Mouse (Mus musculus): Measurements from ENCODE around the gene Olfml3. TPM values are rescaled to one million over a fixed set of nuclear protein-coding genes. Genes with fewer than 3 reads are reported as not detected.

Gene Olfml3
- 7.3 and 8.7 TPM in 2 replicates for polyA plus RNA-seq (2015; fragmentation: Nextera tagmentation; extraction: Ambion mirVana)

- Histone ChIP-seq H3K27me3 (no peaks in the 10 kb centered on the region), H3K27ac (peak within 1 kb of the TSS; percentile 82), H3K4me3 (peak within 1 kb of the TSS; percentile 18; the same call in 1 of the 2 replicates), H3K9me3 (no peaks in the 10 kb centered on the region), H3K4me2 (peak within 1 kb of the TSS; percentile 52), H3K36me3 (peaks cover 9% of the 10 kb centered on the region), H3K9ac (peak within 1 kb of the TSS; percentile 16; the same call in 1 of the 2 replicates), H3K4me1 (replicated peaks) (peaks cover 58% of the 10 kb centered on the region)
- ATAC-seq (ENCODE audit: low FRiP score) = peak; percentile 69
- under 1% methylated on average over 18 of the region's 18 CpGs for WGBS
These were observed at the start of gene Olfml3 for GRCm38 (mm10) chr3:103737778-103738571. TSS of gene Olfml3 (minus strand) at chr3:103738001.

GRCm38 (mm10) chr3:103787225-103787624 is 49.4 kb upstream of the Olfml3 start:
- WGBS = 69% methylated on average over 7 of the region's 7 CpGs
- H3K27ac ChIP-seq = no peak overlapping the region
- no peaks in the 10 kb centered on the region for H3K9me3 ChIP-seq
- H3K9ac ChIP-seq = no peak overlapping the region
- peaks cover 30% of the 10 kb centered on the region for H3K4me1 ChIP-seq (replicated peaks)
- no peak overlapping the region for H3K4me2 ChIP-seq
- no peaks in the 10 kb centered on the region for H3K27me3 ChIP-seq
- H3K36me3 ChIP-seq = no peaks in the 10 kb centered on the region
- ATAC-seq (ENCODE audit: low FRiP score) = no peak
- H3K4me3 ChIP-seq = no peak overlapping the region

GRCm38 (mm10) chr3:103782844-103783609 is 45.2 kb upstream of the Olfml3 start:
- Histone ChIP-seq H3K4me3 (no peak overlapping the region), H3K4me1 (replicated peaks) (peaks cover 6% of the 10 kb centered on the region; the same call in 1 of the 2 replicates), H3K27me3 (no peaks in the 10 kb centered on the region), H3K4me2 (no peak overlapping the region), H3K9ac (no peak overlapping the region), H3K9me3 (no peaks in the 10 kb centered on the region), H3K36me3 (peaks cover 1% of the 10 kb centered on the region; the same call in 1 of the 2 replicates), H3K27ac (no peak overlapping the region)
- WGBS = 87% methylated on average over 4 of the region's 4 CpGs
- no peak for ATAC-seq (ENCODE audit: low FRiP score)

GRCm38 (mm10) chr3:103780777-103781176 is 43.0 kb upstream of the Olfml3 start:
- Histone ChIP-seq H3K36me3 (peaks cover 14% of the 10 kb centered on the region), H3K27ac (no peak overlapping the region), H3K9ac (no peak overlapping the region), H3K4me1 (replicated peaks) (no peaks in the 10 kb centered on the region), H3K4me3 (no peak overlapping the region), H3K27me3 (no peaks in the 10 kb centered on the region), H3K9me3 (no peaks in the 10 kb centered on the region), H3K4me2 (no peak overlapping the region)
- ATAC-seq (ENCODE audit: low FRiP score) = no peak
- 87% methylated on average over 5 of the region's 5 CpGs for WGBS

- Histone ChIP-seq H3K27me3 (no peaks in the 10 kb centered on the region), H3K4me3 (no peak overlapping the region), H3K27ac (peak overlapping the region; percentile 5; the same call in 1 of the 2 replicates), H3K9ac (no peak overlapping the region), H3K4me1 (replicated peaks) (no peaks in the 10 kb centered on the region), H3K36me3 (peaks cover 18% of the 10 kb centered on the region), H3K9me3 (no peaks in the 10 kb centered on the region), H3K4me2 (no peak overlapping the region)
- ATAC-seq (ENCODE audit: low FRiP score) = no peak
- WGBS = 97% methylated on average over 3 of the region's 3 CpGs
These were observed 42.5 kb upstream of the Olfml3 start for GRCm38 (mm10) chr3:103780271-103780670.

GRCm38 (mm10) chr3:103779183-103779582 is 41.4 kb upstream of the Olfml3 start:
- Histone ChIP-seq H3K4me2 (no peak overlapping the region), H3K4me1 (replicated peaks) (no peaks in the 10 kb centered on the region), H3K9me3 (no peaks in the 10 kb centered on the region), H3K4me3 (no peak overlapping the region), H3K9ac (no peak overlapping the region), H3K27ac (no peak overlapping the region), H3K27me3 (no peaks in the 10 kb centered on the region), H3K36me3 (peaks cover 18% of the 10 kb centered on the region)
- WGBS = 83% methylated on average over 7 of the region's 7 CpGs
- no peak for ATAC-seq (ENCODE audit: low FRiP score)

- Histone ChIP-seq H3K4me3 (no peak overlapping the region), H3K9me3 (no peaks in the 10 kb centered on the region)
These were observed 40.9 kb upstream of the Olfml3 start for GRCm38 (mm10) chr3:103778660-103779059.

GRCm38 (mm10) chr3:103777940-103778339 is 40.1 kb upstream of the Olfml3 start:
- no peak overlapping the region for H3K27ac ChIP-seq
- peaks cover 18% of the 10 kb centered on the region for H3K36me3 ChIP-seq
- no peak overlapping the region for H3K4me2 ChIP-seq
- H3K9ac ChIP-seq = no peak overlapping the region; the same call in 1 of the 2 replicates
- H3K9me3 ChIP-seq = no peaks in the 10 kb centered on the region
- no peak overlapping the region for H3K4me3 ChIP-seq
- no peak for ATAC-seq (ENCODE audit: low FRiP score)
- 0 out of 2 replicates have a peak, but pooled peaks cover 5% of the 10 kb centered on the region for H3K4me1 ChIP-seq (replicated peaks)
- 90% methylated on average over 11 of the region's 11 CpGs for WGBS
- no peaks in the 10 kb centered on the region for H3K27me3 ChIP-seq

More at GRCm38 (mm10) chr3:103778660-103779059, 40.9 kb upstream of the Olfml3 start:
- ATAC-seq (ENCODE audit: low FRiP score) = no peak
- no peak overlapping the region for H3K9ac ChIP-seq
- peaks cover 18% of the 10 kb centered on the region for H3K36me3 ChIP-seq
- no peak overlapping the region for H3K27ac ChIP-seq
- 92% methylated on average over 6 of the region's 6 CpGs for WGBS
- no peaks in the 10 kb centered on the region for H3K4me1 ChIP-seq (replicated peaks)
- no peaks in the 10 kb centered on the region for H3K27me3 ChIP-seq
- H3K4me2 ChIP-seq = no peak overlapping the region

- Histone ChIP-seq H3K9me3 (no peaks in the 10 kb centered on the region), H3K27ac (no peak overlapping the region), H3K9ac (no peak overlapping the region), H3K4me1 (replicated peaks) (peaks cover 11% of the 10 kb centered on the region; the same call in 1 of the 2 replicates), H3K4me3 (no peak overlapping the region), H3K27me3 (no peaks in the 10 kb centered on the region), H3K36me3 (peaks cover 23% of the 10 kb centered on the region), H3K4me2 (no peak overlapping the region)
- ATAC-seq (ENCODE audit: low FRiP score) = no peak
- 93% methylated on average over 15 of the region's 15 CpGs for WGBS
These were observed 36.2 kb upstream of the Olfml3 start for GRCm38 (mm10) chr3:103774009-103774408.

- H3K4me2 ChIP-seq = no peak overlapping the region
- H3K27me3 ChIP-seq = no peaks in the 10 kb centered on the region
- no peak for ATAC-seq (ENCODE audit: low FRiP score)
- H3K27ac ChIP-seq = no peak overlapping the region; the same call in 1 of the 2 replicates
- WGBS = 93% methylated on average over 3 of the region's 3 CpGs
- no peak overlapping the region for H3K9ac ChIP-seq
- H3K36me3 ChIP-seq = peaks cover 27% of the 10 kb centered on the region
- no peaks in the 10 kb centered on the region for H3K9me3 ChIP-seq
- peaks cover 11% of the 10 kb centered on the region; the same call in 1 of the 2 replicates for H3K4me1 ChIP-seq (replicated peaks)
- H3K4me3 ChIP-seq = no peak overlapping the region
These were observed 35.7 kb upstream of the Olfml3 start for GRCm38 (mm10) chr3:103773508-103773907.

- no peak for ATAC-seq (ENCODE audit: low FRiP score)
- H3K9me3 ChIP-seq = no peaks in the 10 kb centered on the region
- WGBS = 84% methylated on average over 4 of the region's 4 CpGs
- peaks cover 11% of the 10 kb centered on the region; the same call in 1 of the 2 replicates for H3K4me1 ChIP-seq (replicated peaks)
- H3K4me2 ChIP-seq = no peak overlapping the region
- no peak overlapping the region for H3K9ac ChIP-seq
- no peak overlapping the region for H3K27ac ChIP-seq
- H3K4me3 ChIP-seq = no peak overlapping the region
- no peaks in the 10 kb centered on the region for H3K27me3 ChIP-seq
- H3K36me3 ChIP-seq = peaks cover 28% of the 10 kb centered on the region
These were observed 35.0 kb upstream of the Olfml3 start for GRCm38 (mm10) chr3:103772846-103773245.

GRCm38 (mm10) chr3:103771531-103772130 is 33.8 kb upstream of the Olfml3 start:
- H3K4me2 ChIP-seq = no peak overlapping the region
- WGBS = 81% methylated on average over 9 of the region's 9 CpGs
- no peaks in the 10 kb centered on the region for H3K27me3 ChIP-seq
- H3K27ac ChIP-seq = no peak overlapping the region
- H3K4me3 ChIP-seq = no peak overlapping the region
- no peak for ATAC-seq (ENCODE audit: low FRiP score)
- peaks cover 18% of the 10 kb centered on the region for H3K36me3 ChIP-seq
- H3K9ac ChIP-seq = no peak overlapping the region
- peaks cover 11% of the 10 kb centered on the region; the same call in 1 of the 2 replicates for H3K4me1 ChIP-seq (replicated peaks)
- no peaks in the 10 kb centered on the region for H3K9me3 ChIP-seq

Data from hindbrain, embryonic 13.5 days (tissue).